Mouse (Mus musculus): Measurements from ENCODE around the gene Msi1.
A peak's percentile ranks its signal among the peaks of the same experiment; 100 is the strongest.

Gene Msi1

GRCm38 (mm10) chr5:115470766-115471531, 41.5 kb downstream of the Msi1 start:
- DNase-seq, result no peak

- DNase-seq, result no peak
Observed at GRCm38 (mm10) chr5:115473191-115473590, 43.8 kb downstream of the Msi1 start.

GRCm38 (mm10) chr5:115474174-115474828, 44.9 kb downstream of the Msi1 start:
- peak; percentile 91 for DNase-seq

GRCm38 (mm10) chr5:115475337-115476106, 46.1 kb downstream of the Msi1 start:
- peak; percentile 98 for DNase-seq

GRCm38 (mm10) chr5:115476107-115476727, 46.8 kb downstream of the Msi1 start:
- no peak for DNase-seq

- DNase-seq, result peak; percentile 87
Observed at GRCm38 (mm10) chr5:115479561-115479960, 50.2 kb downstream of the Msi1 start.

GRCm38 (mm10) chr5:115480101-115480500, 50.7 kb downstream of the Msi1 start:
- DNase-seq, result peak; percentile 94

GRCm38 (mm10) chr5:115482390-115483265, 53.2 kb downstream of the Msi1 start:
- peak; percentile 92 for DNase-seq

- DNase-seq, result no peak
Observed at GRCm38 (mm10) chr5:115483385-115483784, 54.0 kb downstream of the Msi1 start.

- DNase-seq, result peak; percentile 99
Observed at GRCm38 (mm10) chr5:115483947-115484920, 54.8 kb downstream of the Msi1 start, which contains the start of gene Sirt4. Gene Sirt4, minus strand, starts transcription at chr5:115484725.

- peak; percentile 91 for DNase-seq
Observed at GRCm38 (mm10) chr5:115484996-115485395, 55.6 kb downstream of the Msi1 start.

- DNase-seq, result peak; percentile 89
Observed at GRCm38 (mm10) chr5:115485489-115486205, 56.2 kb downstream of the Msi1 start.

GRCm38 (mm10) chr5:115486726-115487125, 57.3 kb downstream of the Msi1 start:
- DNase-seq, result peak; percentile 87

GRCm38 (mm10) chr5:115487353-115487752, 58.0 kb downstream of the Msi1 start:
- peak; percentile 87 for DNase-seq

- peak; percentile 86 for DNase-seq
Observed at GRCm38 (mm10) chr5:115487942-115488580, 58.7 kb downstream of the Msi1 start.

- DNase-seq, result peak; percentile 98
Observed at GRCm38 (mm10) chr5:115488841-115489698, 59.7 kb downstream of the Msi1 start.

GRCm38 (mm10) chr5:115489699-115490637, 60.6 kb downstream of the Msi1 start:
- peak; percentile 99 for DNase-seq
